Mouse (Mus musculus) thymus, adult 2 months (tissue): ENCODE measurements around the gene Coq8b. TPM values are rescaled to one million over a fixed set of nuclear protein-coding genes. Genes with fewer than 3 reads are reported as not detected.
A peak's percentile ranks its signal among the peaks of the same experiment; 100 is the strongest.

Experiments used
- DNase-seq: peaks from one replicate; pipeline ENCODE4 v3.0.0; 2021
- H3K27ac ChIP-seq: fragments of 200-500 bp; 2 replicates; pipeline ENCODE4 v1.5.1; 2012; ENCODE audit warnings: low read length, control low read depth; ENCODE audit not compliant: control insufficient read depth, insufficient read depth
- H3K27me3 ChIP-seq: fragments of 200-500 bp; 2 replicates; pipeline ENCODE4 v1.6.1; 2012; ENCODE audit warnings: mild to moderate bottlenecking, low read length, moderate library complexity, mixed read lengths; ENCODE audit not compliant: control insufficient read depth, insufficient read depth
- H3K36me3 ChIP-seq: fragments of 200-500 bp; 2 replicates; pipeline ENCODE4 v1.6.1; 2012; ENCODE audit warnings: mild to moderate bottlenecking, low read length, moderate library complexity; ENCODE audit not compliant: control insufficient read depth, insufficient read depth
- H3K4me1 ChIP-seq: fragments of 200-500 bp; replicated peaks from 2 replicates; pipeline ENCODE4 v1.6.1; 2012; ENCODE audit warnings: low read length; ENCODE audit not compliant: control insufficient read depth, insufficient read depth
- H3K4me3 ChIP-seq: fragments of 200-500 bp; 2 replicates; pipeline ENCODE4 v1.5.1; 2012; ENCODE audit warnings: mild to moderate bottlenecking, low read length, control low read depth, moderate library complexity; ENCODE audit not compliant: control insufficient read depth, insufficient read depth
- CTCF ChIP-seq: fragments of 200-500 bp; IDR thresholded peaks from 2 replicates; pipeline ENCODE4 v1.5.1; 2012; ENCODE audit warnings: mild to moderate bottlenecking, control low read depth, low read length, moderate library complexity, borderline replicate concordance; ENCODE audit not compliant: control insufficient read depth, poor library complexity, insufficient read depth; ENCODE audit errors: extremely low read depth
- POLR2A ChIP-seq: fragments of 200-500 bp; IDR thresholded peaks from 2 replicates; pipeline ENCODE4 v1.6.1; 2012; ENCODE audit warnings: mild to moderate bottlenecking, low read length, control low read depth, moderate library complexity; ENCODE audit not compliant: control insufficient read depth, poor library complexity, insufficient read depth; ENCODE audit errors: extremely low read depth
- WGBS: fragments of 180-500 bp; shearing (Covaris S2); methylation state at CpG from one replicate; pipeline ENCODE4 v1.1.7; 2018; 5-methylcytosine and 5-hydroxymethylcytosine counted together
- polyA plus RNA-seq: library from polyadenylated mRNA; depleted of rRNA; stranded (reverse); fragments of >200 nt; gene quantifications from 2 replicates; pipeline ENCODE4 v1.2.3, GENCODE M21; 2012

Coq8b gene
- polyA plus RNA-seq, 1 experiment, result 57.8 TPM

GRCm38 (mm10) chr7:27260856-27261255, 28.0 kb downstream of the Coq8b start:
- Histone ChIP-seq H3K4me1 (peaks cover 17% of the 10 kb centered on the region), H3K4me3 (no peak overlapping the region), H3K27ac (no peak overlapping the region), H3K27me3 (no peaks in the 10 kb centered on the region), H3K36me3 (no peaks in the 10 kb centered on the region)
- TF ChIP-seq CTCF (no peak), POLR2A (no peak)
- 96% methylated on average over 7 of the region's 7 CpGs for WGBS
- no peak for DNase-seq

DNA sequence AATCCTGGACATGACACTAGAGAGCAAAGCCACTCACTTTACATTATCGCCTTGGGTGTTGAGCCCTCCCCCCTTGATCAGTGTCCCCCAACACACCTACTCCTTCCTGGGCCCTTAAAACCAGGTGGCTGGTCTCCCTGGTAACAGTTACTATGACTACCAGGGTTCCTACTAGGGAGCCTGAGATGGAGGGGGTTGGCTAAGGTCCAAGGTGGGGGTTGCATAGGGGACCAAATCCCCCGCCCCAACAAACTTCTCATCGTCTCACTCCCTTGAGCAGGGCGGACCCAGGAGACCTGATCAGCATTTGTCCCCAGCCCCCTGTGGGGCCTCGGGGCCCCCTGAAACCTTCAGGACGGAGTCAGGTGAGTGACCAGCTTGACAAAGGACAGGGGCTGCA, 29.1 kb downstream of the Coq8b start:
- no peak overlapping the region for H3K4me3 ChIP-seq
- peaks cover 17% of the 10 kb centered on the region for H3K4me1 ChIP-seq
- no peak for TF ChIP-seq CTCF
- TF ChIP-seq POLR2A, result no peak
- no peak overlapping the region for H3K27ac ChIP-seq
- no peaks in the 10 kb centered on the region for H3K36me3 ChIP-seq
- no peaks in the 10 kb centered on the region for H3K27me3 ChIP-seq
- no peak for DNase-seq
- 99% methylated on average over 6 of the region's 6 CpGs for WGBS

- 97% methylated on average over 12 of the region's 12 CpGs for WGBS
- DNase-seq, result no peak
- no peak overlapping the region for H3K4me3 ChIP-seq
- no peak overlapping the region for H3K27ac ChIP-seq
- H3K4me1 ChIP-seq, result peaks cover 1% of the 10 kb centered on the region; the same call in 1 of the 2 replicates
- TF ChIP-seq CTCF (no peak), POLR2A (no peak)
- H3K36me3 ChIP-seq, result no peaks in the 10 kb centered on the region
- H3K27me3 ChIP-seq, result no peaks in the 10 kb centered on the region
These were observed 31.9 kb downstream of the Coq8b start for GRCm38 (mm10) chr7:27264761-27265160.

DNA sequence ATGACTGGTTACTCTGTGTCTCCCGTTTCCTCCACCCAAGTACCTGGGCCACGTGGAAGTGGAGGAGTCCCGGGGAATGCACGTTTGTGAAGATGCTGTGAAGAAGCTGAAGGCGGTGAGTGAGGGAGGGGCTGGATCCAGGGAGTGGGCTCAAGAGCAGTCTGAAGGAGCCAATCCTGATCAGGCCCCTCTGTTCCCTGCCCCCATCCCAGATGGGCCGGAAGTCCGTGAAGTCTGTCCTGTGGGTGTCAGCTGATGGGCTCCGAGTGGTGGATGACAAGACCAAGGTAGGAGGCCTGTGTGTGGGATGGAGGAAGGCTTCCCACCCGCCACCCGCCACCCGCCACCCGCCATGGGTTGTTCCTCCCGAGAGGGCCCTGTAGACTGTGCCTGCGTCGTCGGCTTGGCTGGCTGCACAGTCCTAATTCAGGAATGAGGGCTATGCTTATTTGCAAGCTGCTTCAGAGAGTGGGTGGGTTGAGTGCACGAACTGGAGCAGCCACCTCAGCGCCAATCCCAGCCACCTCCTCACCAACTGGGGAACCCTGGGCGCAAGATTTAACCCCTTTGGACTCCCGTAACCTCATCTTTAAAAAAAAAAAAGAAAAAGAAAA, 33.8 kb downstream of the Coq8b start:
- DNase-seq, result no peak
- Histone ChIP-seq H3K27me3 (no peaks in the 10 kb centered on the region), H3K4me3 (no peak overlapping the region), H3K4me1 (no peaks in the 10 kb centered on the region), H3K36me3 (no peaks in the 10 kb centered on the region), H3K27ac (no peak overlapping the region)
- TF ChIP-seq CTCF (no peak), POLR2A (no peak)
- WGBS, result 95% methylated on average over 20 of the region's 20 CpGs

- no peak overlapping the region for H3K4me3 ChIP-seq
- no peak overlapping the region for H3K27ac ChIP-seq
- no peaks in the 10 kb centered on the region for H3K27me3 ChIP-seq
- TF ChIP-seq POLR2A (no peak), CTCF (no peak)
- WGBS, result 93% methylated on average over 8 of the region's 8 CpGs
- H3K4me1 ChIP-seq, result peaks cover 2% of the 10 kb centered on the region; the same call in 1 of the 2 replicates
- DNase-seq, result no peak
- no peaks in the 10 kb centered on the region for H3K36me3 ChIP-seq
These were observed 38.6 kb downstream of the Coq8b start for GRCm38 (mm10) chr7:27271423-27271822.

- Histone ChIP-seq H3K27ac (no peak overlapping the region), H3K4me3 (peak overlapping the region; percentile 32; the same call in 1 of the 2 replicates), H3K36me3 (no peaks in the 10 kb centered on the region), H3K27me3 (no peaks in the 10 kb centered on the region), H3K4me1 (peaks cover 2% of the 10 kb centered on the region; the same call in 1 of the 2 replicates)
- DNase-seq, result peak; percentile 21
- TF ChIP-seq CTCF (no peak), POLR2A (no peak)
- whole genome bisulfite sequencing, result 89% methylated on average over 32 of the region's 32 CpGs
These were observed 41.0 kb downstream of the Coq8b start for GRCm38 (mm10) chr7:27273739-27274351.
